Mouse (Mus musculus) layer of hippocampus, adult 6 months (tissue): Measurements from ENCODE around the gene Dppa3. TPM values are rescaled to one million over a fixed set of nuclear protein-coding genes. Genes with fewer than 3 reads are reported as not detected.

Experiments used
- long read RNA-seq, 2 experiments: library from polyadenylated mRNA; unstranded; transcript quantifications; one replicate each; pipeline ENCODE4 v2.0.0; 2019 to 2020
- polyA plus RNA-seq: library from polyadenylated mRNA; unstranded; fragments of <200 nt; fragmentation: Nextera tagmentation; gene quantifications from 2 replicates; pipeline ENCODE4 v1.2.3, GENCODE M21; 2021

The Dppa3 gene
- not detected in 2 replicates for polyA plus RNA-seq
- long read RNA-seq, experiment 1 = 0 reads
- long read RNA-seq, experiment 2 = 0 reads

GRCm38 (mm10) chr6:122626110-122626509 lies at the start of gene Dppa3:
Gene Dppa3 (plus strand): TSS chr6:122626410.

DNA sequence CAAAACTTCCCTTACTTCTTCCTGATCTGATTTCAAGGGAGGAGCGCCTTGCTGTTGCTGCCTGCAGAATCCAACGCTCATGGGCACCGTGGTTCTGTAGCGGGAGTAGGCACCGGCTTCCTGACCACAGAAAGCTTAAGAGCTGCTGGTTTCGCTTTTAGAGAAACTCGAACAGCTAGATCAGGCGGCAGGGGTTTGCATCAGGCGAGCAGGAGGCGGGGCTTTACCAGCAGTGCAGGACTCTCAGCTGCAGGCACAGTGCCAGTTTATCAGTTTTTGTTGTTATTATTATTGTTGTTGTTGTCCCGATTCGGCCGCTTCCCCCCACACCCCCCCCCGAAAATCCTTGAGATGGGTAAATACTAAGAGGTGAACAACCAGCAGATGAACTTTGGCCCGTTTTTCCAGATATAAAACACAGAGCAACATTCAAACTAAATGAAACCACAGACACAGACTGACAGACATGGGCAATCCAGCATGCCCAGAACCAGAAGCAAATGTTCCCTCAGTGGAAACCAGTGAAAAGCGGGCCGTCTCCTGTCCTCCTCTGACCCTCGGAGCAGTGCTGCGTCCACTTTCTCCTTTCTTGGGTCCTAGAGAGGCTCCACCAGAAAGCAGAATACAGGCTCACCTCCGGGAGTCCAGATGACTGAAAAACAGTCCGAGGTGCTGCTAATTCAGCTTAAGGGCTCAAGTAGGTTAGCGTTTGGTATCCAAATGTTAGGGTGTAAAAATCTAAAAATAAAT lies 23.8 kb upstream of the Dppa3 start, which contains the start of gene Apobec1:
Apobec1 (minus strand) TSS at position 203 of the 750 bp plus-strand sequence.

DNA sequence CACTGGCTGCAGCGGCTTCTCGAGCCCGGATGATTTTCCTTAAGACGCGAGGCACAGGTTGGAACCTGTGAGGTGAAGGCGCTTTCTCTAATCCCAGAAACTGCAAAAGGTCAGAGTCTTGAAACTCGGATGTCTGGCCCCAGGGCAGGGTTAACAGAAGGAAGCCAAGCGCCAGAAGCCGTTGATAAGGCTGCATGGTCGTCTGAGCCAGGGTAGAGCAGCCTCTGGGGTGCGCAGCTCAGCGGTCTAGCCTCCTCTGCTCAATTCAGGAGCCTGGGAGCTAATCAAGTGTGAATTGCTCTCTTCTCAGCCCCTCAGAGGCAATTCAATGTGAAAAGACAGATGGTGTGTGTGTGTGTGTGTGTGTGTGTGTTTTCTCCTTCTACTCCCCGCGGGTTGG lies 16.4 kb upstream of the Dppa3 start, which contains the start of gene Gdf3:
Gdf3 (minus strand) TSS at position 317 of the 400 bp plus-strand sequence.

Other genes starting within 250 kb of the Dppa3 start
- 13.1 and 18.0 TPM in 2 replicates for gene Rimklb, start 127.6 kb upstream of the Dppa3 start, polyA plus RNA-seq
- gene Mfap5, start 120.6 kb upstream of the Dppa3 start, polyA plus RNA-seq = 0.40 and 1.1 TPM in 2 replicates
- not detected in 2 replicates for gene Aicda, start 72.6 kb upstream of the Dppa3 start, polyA plus RNA-seq
- 2.3 and 2.7 TPM in 2 replicates for gene Apobec1, start 24.0 kb upstream of the Dppa3 start, polyA plus RNA-seq
- not detected in 2 replicates for gene Gdf3, start 16.3 kb upstream of the Dppa3 start, polyA plus RNA-seq
- 0.09 TPM in 1 of 2 replicates, not detected in the other for gene Nanog, start 81.1 kb downstream of the Dppa3 start, polyA plus RNA-seq
- 25.3 and 27.0 TPM in 2 replicates for gene Slc2a3, start 175.2 kb downstream of the Dppa3 start, polyA plus RNA-seq
- gene Foxj2, start 193.5 kb downstream of the Dppa3 start, polyA plus RNA-seq = 3.2 and 3.8 TPM in 2 replicates
- 1.3 and 1.6 TPM in 2 replicates for gene C3ar1, start 229.8 kb downstream of the Dppa3 start, polyA plus RNA-seq
- 144 and 155 TPM in 2 replicates for gene Necap1, start 248.1 kb downstream of the Dppa3 start, polyA plus RNA-seq